Mouse (Mus musculus) heart, embryonic 13.5 days (tissue): ENCODE results near the gene Wdr18. TPM values are rescaled to one million over a fixed set of nuclear protein-coding genes. Genes with fewer than 3 reads are reported as not detected.

Source experiments
- ATAC-seq: fragments of 200-750 bp; cut with Nextera tagmentation; 2 replicates; pipeline ENCODE4 v1.8.0; 2017; ENCODE audit warnings: moderate TSS enrichment; ENCODE audit not compliant: insufficient number of reproducible peaks, low FRiP score, low TSS enrichment; ENCODE audit errors: extremely low read depth
- H3K27ac ChIP-seq: fragments of 300-500 bp; sonication (generic); replicated peaks from 2 replicates; pipeline ENCODE4 v1.5.1; 2015; ENCODE audit warnings: moderate library complexity, mild to moderate bottlenecking, inconsistent platforms
- H3K27me3 ChIP-seq: fragments of 300-500 bp; sonication (generic); replicated peaks from 2 replicates; pipeline ENCODE4 v1.6.1; 2015; ENCODE audit warnings: mild to moderate bottlenecking, inconsistent platforms
- H3K36me3 ChIP-seq: fragments of 300-500 bp; sonication (generic); 2 replicates; pipeline ENCODE4 v1.6.1; 2015; ENCODE audit warnings: mild to moderate bottlenecking, inconsistent platforms
- H3K4me1 ChIP-seq: fragments of 300-500 bp; sonication (generic); 2 replicates; pipeline ENCODE4 v1.6.1; 2015; ENCODE audit warnings: inconsistent platforms
- H3K4me2 ChIP-seq: fragments of 300-500 bp; sonication (generic); 2 replicates; pipeline ENCODE4 v1.6.1; 2015; ENCODE audit warnings: inconsistent platforms, mild to moderate bottlenecking, moderate library complexity
- H3K4me3 ChIP-seq: fragments of 300-500 bp; sonication (generic); 2 replicates; pipeline ENCODE4 v1.5.1; 2015; ENCODE audit warnings: moderate library complexity, mild to moderate bottlenecking, inconsistent platforms
- H3K9ac ChIP-seq: fragments of 300-500 bp; sonication (generic); 2 replicates; pipeline ENCODE4 v1.6.1; 2015; ENCODE audit warnings: inconsistent platforms, mild to moderate bottlenecking, moderate library complexity
- H3K9me3 ChIP-seq: fragments of 300-500 bp; sonication (generic); 2 replicates; pipeline ENCODE4 v1.6.1; 2016; ENCODE audit warnings: inconsistent platforms
- WGBS: fragments of 180-500 bp; shearing (Covaris S2); methylation state at CpG from one replicate; pipeline ENCODE4 v1.1.7; 2015; ENCODE audit warnings: mixed read lengths; 5-methylcytosine and 5-hydroxymethylcytosine counted together
- polyA plus RNA-seq: library from polyadenylated mRNA; unstranded; fragments of >200 nt; fragmentation: Nextera tagmentation; extraction: Ambion mirVana; gene quantifications from 2 replicates; pipeline ENCODE4 v1.2.1, GENCODE M21; 2015

Wdr18 gene
- polyA plus RNA-seq, 1 experiment from 2014 or later = 72.4 TPM

DNA sequence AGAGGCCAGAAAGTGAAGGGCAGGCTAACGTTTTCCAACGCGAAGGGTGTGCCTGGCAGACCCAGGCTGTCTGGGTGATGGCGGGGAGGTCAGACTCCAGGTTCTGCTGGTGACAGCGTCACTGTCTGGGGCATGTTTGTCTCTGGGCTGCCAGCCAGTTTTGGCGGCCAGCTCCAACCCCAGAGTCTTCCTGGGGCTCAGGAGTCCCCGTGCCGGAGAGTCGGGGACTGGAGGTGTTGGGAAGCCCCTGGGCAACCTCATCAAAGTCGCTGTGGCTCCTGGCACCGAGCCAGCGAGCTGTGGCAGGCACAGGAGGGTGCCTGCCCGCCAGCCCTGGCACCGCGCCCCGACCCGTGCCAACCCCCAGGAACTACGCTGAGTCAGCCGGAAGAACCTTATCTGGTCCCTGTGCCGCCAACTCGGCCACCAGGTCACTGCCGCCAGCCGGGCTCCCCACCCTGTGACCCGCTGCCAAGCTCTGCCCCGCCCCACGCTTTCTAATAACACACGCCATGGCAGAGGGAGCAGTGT is 23.0 kb upstream of the Wdr18 start:
- peak; percentile 16; the same call in 1 of the 2 replicates for ATAC-seq
- Histone ChIP-seq H3K36me3 (peaks cover 43% of the 10 kb centered on the region), H3K4me3 (peak overlapping the region; percentile 34)

GRCm38 (mm10) chr10:79937775-79938526 is 22.0 kb upstream of the Wdr18 start:
- peaks cover 38% of the 10 kb centered on the region for H3K36me3 ChIP-seq
- no peak overlapping the region; the same call in 1 of the 2 replicates for H3K4me3 ChIP-seq
- H3K9me3 ChIP-seq = no peaks in the 10 kb centered on the region
- no peak overlapping the region; the same call in 1 of the 2 replicates for H3K27ac ChIP-seq
- no peak for ATAC-seq
- peak overlapping the region; percentile 61 for H3K4me2 ChIP-seq
- 77% methylated on average over 11 of the region's 11 CpGs for WGBS
- no peak overlapping the region for H3K9ac ChIP-seq
- no peaks in the 10 kb centered on the region for H3K27me3 ChIP-seq
- H3K4me1 ChIP-seq = peaks cover 84% of the 10 kb centered on the region

More for the DNA sequence above, 23.0 kb upstream of the Wdr18 start:
- 36% methylated on average over 27 of the region's 27 CpGs for WGBS
- Histone ChIP-seq H3K4me1 (peaks cover 94% of the 10 kb centered on the region), H3K27ac (peak overlapping the region; percentile 86), H3K9me3 (no peaks in the 10 kb centered on the region), H3K9ac (peak overlapping the region; percentile 68), H3K27me3 (no peaks in the 10 kb centered on the region), H3K4me2 (peak overlapping the region; percentile 61)

- 47% methylated on average over 7 of the region's 7 CpGs for whole genome bisulfite sequencing
- H3K9me3 ChIP-seq = no peaks in the 10 kb centered on the region
- H3K4me3 ChIP-seq = 0 out of 2 replicates have a peak overlapping the region, but pooled peaks have one; percentile 0
- H3K36me3 ChIP-seq = peaks cover 24% of the 10 kb centered on the region
- no peak for ATAC-seq
- peak overlapping the region; percentile 62 for H3K9ac ChIP-seq
- peaks cover 81% of the 10 kb centered on the region for H3K4me1 ChIP-seq
- peak overlapping the region; percentile 48 for H3K4me2 ChIP-seq
- peak overlapping the region; percentile 61; the same call in 1 of the 2 replicates for H3K27ac ChIP-seq
- no peaks in the 10 kb centered on the region for H3K27me3 ChIP-seq
Observed at GRCm38 (mm10) chr10:79940749-79941148, 19.2 kb upstream of the Wdr18 start.

- no peaks in the 10 kb centered on the region for H3K9me3 ChIP-seq
- peak overlapping the region; percentile 50 for H3K4me2 ChIP-seq
- peaks cover 78% of the 10 kb centered on the region for H3K4me1 ChIP-seq
- H3K27ac ChIP-seq = 0 out of 2 replicates have a peak overlapping the region, but pooled peaks have one; percentile 15
- no peak for ATAC-seq
- H3K27me3 ChIP-seq = no peaks in the 10 kb centered on the region
- 0 out of 2 replicates have a peak overlapping the region, but pooled peaks have one; percentile 3 for H3K4me3 ChIP-seq
- WGBS = 71% methylated on average over 1 of the region's 1 CpGs
- peaks cover 31% of the 10 kb centered on the region for H3K36me3 ChIP-seq
- peak overlapping the region; percentile 48 for H3K9ac ChIP-seq
Observed at GRCm38 (mm10) chr10:79942988-79943387, 17.0 kb upstream of the Wdr18 start.

DNA sequence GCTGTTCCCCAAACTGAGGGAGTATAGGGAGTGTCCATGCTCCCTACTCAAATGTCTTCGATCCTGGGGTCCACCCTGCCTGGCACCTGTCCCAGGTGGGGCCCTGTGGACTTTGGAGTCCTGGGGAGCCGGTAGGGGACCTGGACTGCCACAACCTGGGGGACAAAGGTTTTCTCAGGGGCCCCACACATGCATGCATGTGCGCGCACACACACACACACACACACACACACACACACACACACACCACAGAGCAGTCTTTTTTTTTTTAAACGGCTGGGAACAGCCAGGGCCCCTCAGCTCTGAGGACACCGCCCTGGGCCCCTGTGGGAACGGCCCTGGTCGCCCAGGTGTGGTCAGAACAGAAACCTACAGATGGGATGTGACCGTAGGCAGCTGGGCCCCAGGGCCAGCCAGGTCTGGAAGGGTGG is 16.5 kb upstream of the Wdr18 start:
- peak overlapping the region; percentile 50 for H3K4me2 ChIP-seq
- 0 out of 2 replicates have a peak overlapping the region, but pooled peaks have one; percentile 15 for H3K27ac ChIP-seq
- H3K9me3 ChIP-seq = no peaks in the 10 kb centered on the region
- WGBS = 72% methylated on average over 8 of the region's 9 CpGs
- ATAC-seq = no peak
- H3K27me3 ChIP-seq = no peaks in the 10 kb centered on the region
- peaks cover 73% of the 10 kb centered on the region for H3K4me1 ChIP-seq
- H3K9ac ChIP-seq = peak overlapping the region; percentile 50; the same call in 1 of the 2 replicates
- H3K36me3 ChIP-seq = peaks cover 32% of the 10 kb centered on the region
- H3K4me3 ChIP-seq = 0 out of 2 replicates have a peak overlapping the region, but pooled peaks have one; percentile 3

- Histone ChIP-seq H3K4me3 (peak overlapping the region; percentile 34), H3K4me2 (peak overlapping the region; percentile 50), H3K9me3 (no peaks in the 10 kb centered on the region), H3K36me3 (peaks cover 50% of the 10 kb centered on the region), H3K27me3 (no peaks in the 10 kb centered on the region), H3K9ac (peak overlapping the region; percentile 64), H3K4me1 (peaks cover 53% of the 10 kb centered on the region), H3K27ac (peak overlapping the region; percentile 81)
- 39% methylated on average over 16 of the region's 16 CpGs for WGBS
- 0 out of 2 replicates have a peak, but pooled peaks have one; percentile 1 for ATAC-seq
Observed at GRCm38 (mm10) chr10:79945507-79946234, 14.3 kb upstream of the Wdr18 start.

GRCm38 (mm10) chr10:79946752-79947322 is 13.1 kb upstream of the Wdr18 start:
- Histone ChIP-seq H3K36me3 (peaks cover 57% of the 10 kb centered on the region), H3K9me3 (no peaks in the 10 kb centered on the region), H3K9ac (peak overlapping the region; percentile 64), H3K4me3 (peak overlapping the region; percentile 34), H3K4me2 (peak overlapping the region; percentile 50), H3K27ac (peak overlapping the region; percentile 81), H3K4me1 (peaks cover 45% of the 10 kb centered on the region), H3K27me3 (no peaks in the 10 kb centered on the region)
- ATAC-seq = peak; percentile 66
- WGBS = 23% methylated on average over 7 of the region's 7 CpGs

GRCm38 (mm10) chr10:79947502-79947901 is 12.4 kb upstream of the Wdr18 start:
- Histone ChIP-seq H3K4me3 (peak overlapping the region; percentile 34), H3K9me3 (no peaks in the 10 kb centered on the region), H3K9ac (peak overlapping the region; percentile 64), H3K36me3 (peaks cover 56% of the 10 kb centered on the region), H3K4me1 (peaks cover 45% of the 10 kb centered on the region), H3K27ac (peak overlapping the region; percentile 81), H3K27me3 (no peaks in the 10 kb centered on the region), H3K4me2 (peak overlapping the region; percentile 50)
- ATAC-seq = no peak
- 66% methylated on average over 6 of the region's 6 CpGs for WGBS

- WGBS = 69% methylated on average over 4 of the region's 4 CpGs
- Histone ChIP-seq H3K9ac (no peak overlapping the region), H3K27ac (no peak overlapping the region), H3K4me2 (no peak overlapping the region), H3K27me3 (no peaks in the 10 kb centered on the region), H3K4me3 (no peak overlapping the region), H3K4me1 (peaks cover 33% of the 10 kb centered on the region), H3K36me3 (peaks cover 66% of the 10 kb centered on the region), H3K9me3 (no peaks in the 10 kb centered on the region)
- no peak for ATAC-seq
Observed at GRCm38 (mm10) chr10:79949873-79950272, 10.1 kb upstream of the Wdr18 start.

DNA sequence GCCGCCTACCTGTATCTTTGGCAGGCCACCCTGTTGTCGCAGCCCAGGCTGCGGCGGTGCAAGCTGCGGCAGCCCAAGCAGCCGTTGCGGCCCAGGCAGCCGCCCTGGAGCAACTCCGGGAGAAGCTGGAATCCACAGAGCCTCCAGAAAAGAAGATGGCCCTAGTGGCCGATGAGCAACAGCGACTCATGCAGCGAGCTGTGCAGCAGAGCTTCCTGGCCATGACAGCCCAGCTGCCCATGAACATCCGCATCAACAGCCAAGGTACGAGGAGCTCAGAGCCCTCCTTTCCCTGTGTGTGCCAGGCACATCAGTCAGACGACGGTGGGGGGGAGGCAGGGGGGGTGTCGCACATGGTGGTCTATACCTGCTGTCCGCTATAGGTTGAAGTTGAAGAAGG is 9.3 kb upstream of the Wdr18 start:
- peaks cover 25% of the 10 kb centered on the region for H3K4me1 ChIP-seq

More for the DNA sequence above, 9.3 kb upstream of the Wdr18 start:
- WGBS = 81% methylated on average over 18 of the region's 18 CpGs
- no peak overlapping the region for H3K4me2 ChIP-seq
- no peak overlapping the region for H3K9ac ChIP-seq
- ATAC-seq = no peak
- peaks cover 66% of the 10 kb centered on the region for H3K36me3 ChIP-seq
- no peaks in the 10 kb centered on the region for H3K27me3 ChIP-seq
- no peak overlapping the region for H3K27ac ChIP-seq
- no peak overlapping the region for H3K4me3 ChIP-seq
- H3K9me3 ChIP-seq = no peaks in the 10 kb centered on the region
